Mouse (Mus musculus): ENCODE data around the gene Eea1. TPM values are rescaled to one million over a fixed set of nuclear protein-coding genes. Genes with fewer than 3 reads are reported as not detected.

Gene Eea1
- polyA plus RNA-seq, 1 experiment, result 4.6 TPM

DNA sequence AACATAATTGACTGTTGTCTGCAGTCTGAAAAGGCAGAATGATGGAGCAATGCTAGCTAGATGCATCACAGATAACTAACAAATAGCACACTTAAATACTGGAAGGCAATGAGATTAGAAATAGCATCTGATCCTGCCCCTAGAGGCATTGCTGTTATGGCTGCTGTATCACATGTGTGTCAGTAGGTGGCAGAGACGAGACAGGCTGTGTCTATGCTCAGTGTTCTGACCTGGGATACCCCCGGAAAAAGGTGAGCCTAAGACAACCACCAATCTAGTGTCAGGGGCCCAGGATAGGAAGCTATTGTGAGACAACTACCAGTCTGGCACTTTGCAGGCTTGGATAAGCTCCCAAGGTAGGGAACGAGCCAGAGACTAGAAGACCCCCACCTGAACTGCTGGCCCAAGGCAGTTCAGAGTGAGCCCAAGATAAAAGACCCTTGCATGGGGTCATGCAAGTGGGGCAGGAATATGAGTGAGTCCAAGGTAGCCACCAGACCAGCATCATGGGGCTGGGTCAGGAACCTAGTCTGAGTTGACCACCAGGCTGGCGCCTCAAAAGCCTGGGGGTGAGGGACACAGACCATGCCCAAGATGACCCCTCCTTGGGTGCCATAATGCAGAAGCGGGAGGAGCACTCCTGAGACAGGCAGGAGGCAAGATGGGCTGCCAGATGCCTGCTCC, 41.8 kb upstream of the Eea1 start:
- Histone ChIP-seq H3K27me3 (replicated peaks; ENCODE audit: control insufficient read depth, insufficient read depth, low read length) (no peaks in the 10 kb centered on the region), H3K4me3 (ENCODE audit: insufficient read depth, low read depth, low read length) (no peak overlapping the region), H3K4me1 (ENCODE audit: control insufficient read depth, insufficient read depth, low read length) (0 out of 2 replicates have a peak, but pooled peaks cover 4% of the 10 kb centered on the region), H3K27ac (ENCODE audit: insufficient read depth, low read depth, low read length) (no peak overlapping the region), H3K36me3 (ENCODE audit: control insufficient read depth, insufficient read depth, low read length) (no peaks in the 10 kb centered on the region)
- peak; percentile 59 for DNase-seq
- WGBS, result 56% methylated on average over 5 of the region's 5 CpGs
- TF ChIP-seq POLR2A (IDR thresholded peaks at IDR 0.05; ENCODE audit: low read depth, low read length) (no peak), CTCF (conservative IDR thresholded peaks at IDR 0.05; ENCODE audit: insufficient read depth, insufficient read length, low read depth, low read length) (peak; percentile 92)

DNA sequence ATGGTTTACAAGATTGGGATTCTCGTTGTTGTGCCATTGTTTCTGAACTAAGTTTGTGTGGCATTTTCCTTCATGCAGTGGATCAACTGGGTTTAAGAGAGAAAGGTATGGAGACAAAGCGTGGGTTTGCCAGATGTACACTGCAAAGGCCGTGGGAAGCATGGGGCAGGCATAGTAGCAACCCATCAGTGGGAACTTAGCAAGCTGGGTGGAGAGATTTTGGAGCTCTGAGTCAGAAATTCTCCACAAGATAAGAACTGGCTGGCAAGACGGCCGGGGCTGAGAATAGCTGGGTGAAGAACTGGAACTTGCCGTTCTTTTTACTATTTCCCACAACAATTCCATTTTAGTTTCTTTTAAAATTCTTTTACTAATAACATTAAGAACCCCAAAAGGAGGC, 35.8 kb upstream of the Eea1 start:
- no peak for TF ChIP-seq CTCF (conservative IDR thresholded peaks at IDR 0.05; ENCODE audit: insufficient read depth, insufficient read length, low read depth, low read length)
- no peak for TF ChIP-seq POLR2A (IDR thresholded peaks at IDR 0.05; ENCODE audit: low read depth, low read length)
- Histone ChIP-seq H3K36me3 (ENCODE audit: control insufficient read depth, insufficient read depth, low read length) (no peaks in the 10 kb centered on the region), H3K4me1 (ENCODE audit: control insufficient read depth, insufficient read depth, low read length) (no peaks in the 10 kb centered on the region), H3K27ac (ENCODE audit: insufficient read depth, low read depth, low read length) (no peak overlapping the region), H3K27me3 (replicated peaks; ENCODE audit: control insufficient read depth, insufficient read depth, low read length) (no peaks in the 10 kb centered on the region), H3K4me3 (ENCODE audit: insufficient read depth, low read depth, low read length) (no peak overlapping the region)
- DNase-seq, result no peak
- 90% methylated on average over 6 of the region's 6 CpGs for WGBS

DNA sequence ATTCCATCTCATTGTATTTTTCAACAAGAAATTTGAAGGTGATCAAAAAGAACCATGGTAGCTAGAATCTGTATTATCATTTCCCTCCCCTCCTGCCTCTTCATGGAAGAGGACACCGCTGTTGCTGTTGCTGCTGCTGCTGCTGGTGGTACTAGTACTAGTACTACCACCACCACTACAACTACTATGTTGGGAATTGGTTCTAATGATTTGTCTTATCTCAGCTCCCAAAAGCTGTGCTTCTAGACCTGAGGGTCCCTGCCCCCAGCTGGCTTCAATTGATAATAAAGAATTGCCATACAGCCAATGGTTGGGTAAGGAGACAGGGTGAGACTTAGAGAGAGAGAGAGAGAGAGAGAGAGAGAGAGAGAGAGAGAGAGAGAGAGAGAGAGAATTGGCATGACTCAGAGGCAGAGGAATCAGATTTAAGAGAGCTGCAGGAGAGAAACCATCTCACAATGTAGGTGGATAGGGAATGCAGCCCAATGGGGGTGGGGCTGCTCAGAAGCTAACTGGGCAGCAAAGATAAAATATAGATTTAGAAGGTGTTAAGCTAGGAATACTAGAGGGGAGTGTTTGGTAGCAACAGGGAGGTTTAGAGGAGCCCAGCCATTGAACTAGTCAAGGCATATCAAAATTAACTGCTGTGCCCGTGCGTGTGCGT, 31.1 kb upstream of the Eea1 start:
- Histone ChIP-seq H3K4me3 (ENCODE audit: insufficient read depth, low read depth, low read length) (no peak overlapping the region), H3K27ac (ENCODE audit: insufficient read depth, low read depth, low read length) (no peak overlapping the region)

GRCm38 (mm10) chr10:95911016-95911415, 29.4 kb upstream of the Eea1 start:
- whole genome bisulfite sequencing, result 81% methylated on average over 5 of the region's 5 CpGs
- DNase-seq, result no peak
- no peak overlapping the region for H3K4me3 ChIP-seq (ENCODE audit: insufficient read depth, low read depth, low read length)
- no peaks in the 10 kb centered on the region for H3K36me3 ChIP-seq (ENCODE audit: control insufficient read depth, insufficient read depth, low read length)
- H3K27ac ChIP-seq (ENCODE audit: insufficient read depth, low read depth, low read length), result no peak overlapping the region
- no peak for TF ChIP-seq CTCF (conservative IDR thresholded peaks at IDR 0.05; ENCODE audit: insufficient read depth, insufficient read length, low read depth, low read length)
- no peak for TF ChIP-seq POLR2A (IDR thresholded peaks at IDR 0.05; ENCODE audit: low read depth, low read length)
- no peaks in the 10 kb centered on the region for H3K4me1 ChIP-seq (ENCODE audit: control insufficient read depth, insufficient read depth, low read length)
- no peaks in the 10 kb centered on the region for H3K27me3 ChIP-seq (replicated peaks; ENCODE audit: control insufficient read depth, insufficient read depth, low read length)

More for the DNA sequence above, 31.1 kb upstream of the Eea1 start:
- TF ChIP-seq POLR2A (IDR thresholded peaks at IDR 0.05; ENCODE audit: low read depth, low read length) (no peak), CTCF (conservative IDR thresholded peaks at IDR 0.05; ENCODE audit: insufficient read depth, insufficient read length, low read depth, low read length) (no peak)
- H3K36me3 ChIP-seq (ENCODE audit: control insufficient read depth, insufficient read depth, low read length), result no peaks in the 10 kb centered on the region
- H3K27me3 ChIP-seq (replicated peaks; ENCODE audit: control insufficient read depth, insufficient read depth, low read length), result no peaks in the 10 kb centered on the region
- 91% methylated on average over 4 of the region's 4 CpGs for WGBS
- DNase-seq, result no peak
- H3K4me1 ChIP-seq (ENCODE audit: control insufficient read depth, insufficient read depth, low read length), result no peaks in the 10 kb centered on the region

DNA sequence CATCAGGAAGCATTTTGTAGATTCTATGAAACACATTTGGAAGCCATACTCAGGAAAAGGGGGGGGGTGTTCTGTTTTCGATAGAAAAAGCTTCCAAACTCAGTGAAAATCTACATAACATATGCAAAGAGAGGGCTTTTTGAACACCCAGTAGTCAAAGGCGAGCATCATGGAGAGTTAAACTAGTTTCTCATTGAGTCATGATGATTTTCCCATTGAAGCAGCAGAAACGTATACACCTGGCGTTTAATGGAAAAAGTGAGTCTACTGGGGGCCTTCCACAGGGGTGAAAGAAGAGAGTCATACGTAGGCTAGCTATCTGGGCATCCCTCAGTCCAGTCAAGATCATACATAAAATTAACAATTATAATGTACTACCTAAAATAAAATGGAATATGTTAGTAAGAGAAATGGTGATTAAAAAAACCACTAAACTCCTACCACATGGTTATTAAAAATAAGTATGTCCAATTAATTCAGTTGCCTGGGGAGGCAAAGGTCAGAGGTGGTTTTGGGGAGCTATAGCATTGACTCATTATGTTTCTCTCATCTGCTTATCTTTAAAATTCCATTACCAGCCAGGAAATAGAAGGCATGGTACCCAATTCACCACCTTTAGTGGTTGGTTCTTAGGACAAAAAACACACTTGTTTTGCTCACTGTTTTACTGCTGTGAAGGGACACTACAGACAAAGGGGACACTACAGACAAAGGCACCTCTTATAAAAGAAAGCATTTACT, 25.8 kb upstream of the Eea1 start:
- H3K4me1 ChIP-seq (ENCODE audit: control insufficient read depth, insufficient read depth, low read length), result no peaks in the 10 kb centered on the region
- no peak for DNase-seq
- H3K27me3 ChIP-seq (replicated peaks; ENCODE audit: control insufficient read depth, insufficient read depth, low read length), result no peaks in the 10 kb centered on the region
- H3K4me3 ChIP-seq (ENCODE audit: insufficient read depth, low read depth, low read length), result no peak overlapping the region
- no peak overlapping the region for H3K27ac ChIP-seq (ENCODE audit: insufficient read depth, low read depth, low read length)
- 90% methylated on average over 5 of the region's 5 CpGs for WGBS
- no peak for TF ChIP-seq CTCF (conservative IDR thresholded peaks at IDR 0.05; ENCODE audit: insufficient read depth, insufficient read length, low read depth, low read length)
- no peak for TF ChIP-seq POLR2A (IDR thresholded peaks at IDR 0.05; ENCODE audit: low read depth, low read length)
- no peaks in the 10 kb centered on the region for H3K36me3 ChIP-seq (ENCODE audit: control insufficient read depth, insufficient read depth, low read length)

GRCm38 (mm10) chr10:95918716-95919115, 21.7 kb upstream of the Eea1 start:
- Histone ChIP-seq H3K27me3 (replicated peaks; ENCODE audit: control insufficient read depth, insufficient read depth, low read length) (no peaks in the 10 kb centered on the region), H3K36me3 (ENCODE audit: control insufficient read depth, insufficient read depth, low read length) (no peaks in the 10 kb centered on the region), H3K27ac (ENCODE audit: insufficient read depth, low read depth, low read length) (no peak overlapping the region), H3K4me1 (ENCODE audit: control insufficient read depth, insufficient read depth, low read length) (no peaks in the 10 kb centered on the region), H3K4me3 (ENCODE audit: insufficient read depth, low read depth, low read length) (no peak overlapping the region)
- TF ChIP-seq CTCF (conservative IDR thresholded peaks at IDR 0.05; ENCODE audit: insufficient read depth, insufficient read length, low read depth, low read length) (no peak), POLR2A (IDR thresholded peaks at IDR 0.05; ENCODE audit: low read depth, low read length) (no peak)
- 27% methylated on average over 3 of the region's 3 CpGs for WGBS
- no peak for DNase-seq

All from kidney, adult 2 months (tissue).